Mouse (Mus musculus) heart, embryonic 13.5 days (tissue): ENCODE measurements at regions not wholly inside any gene's neighbourhood (a gene's known extent, or its start where the extent isn't known, plus 50 kb on each side); places are given as distances from the start of the nearest gene placed in this dataset.

Experiments
- ATAC-seq: fragments of 200-750 bp; cut with Nextera tagmentation; 2 replicates; pipeline ENCODE4 v1.8.0; 2017; ENCODE audit warnings: moderate TSS enrichment; ENCODE audit not compliant: insufficient number of reproducible peaks, low FRiP score, low TSS enrichment; ENCODE audit errors: extremely low read depth
- H3K27ac ChIP-seq: fragments of 300-500 bp; sonication (generic); replicated peaks from 2 replicates; pipeline ENCODE4 v1.5.1; 2015; ENCODE audit warnings: moderate library complexity, mild to moderate bottlenecking, inconsistent platforms
- H3K27me3 ChIP-seq: fragments of 300-500 bp; sonication (generic); replicated peaks from 2 replicates; pipeline ENCODE4 v1.6.1; 2015; ENCODE audit warnings: mild to moderate bottlenecking, inconsistent platforms
- H3K36me3 ChIP-seq: fragments of 300-500 bp; sonication (generic); 2 replicates; pipeline ENCODE4 v1.6.1; 2015; ENCODE audit warnings: mild to moderate bottlenecking, inconsistent platforms
- H3K4me1 ChIP-seq: fragments of 300-500 bp; sonication (generic); 2 replicates; pipeline ENCODE4 v1.6.1; 2015; ENCODE audit warnings: inconsistent platforms
- H3K4me2 ChIP-seq: fragments of 300-500 bp; sonication (generic); 2 replicates; pipeline ENCODE4 v1.6.1; 2015; ENCODE audit warnings: inconsistent platforms, mild to moderate bottlenecking, moderate library complexity
- H3K4me3 ChIP-seq: fragments of 300-500 bp; sonication (generic); 2 replicates; pipeline ENCODE4 v1.5.1; 2015; ENCODE audit warnings: moderate library complexity, mild to moderate bottlenecking, inconsistent platforms
- H3K9ac ChIP-seq: fragments of 300-500 bp; sonication (generic); 2 replicates; pipeline ENCODE4 v1.6.1; 2015; ENCODE audit warnings: inconsistent platforms, mild to moderate bottlenecking, moderate library complexity
- H3K9me3 ChIP-seq: fragments of 300-500 bp; sonication (generic); 2 replicates; pipeline ENCODE4 v1.6.1; 2016; ENCODE audit warnings: inconsistent platforms
- WGBS: fragments of 180-500 bp; shearing (Covaris S2); methylation state at CpG from one replicate; pipeline ENCODE4 v1.1.7; 2015; ENCODE audit warnings: mixed read lengths; 5-methylcytosine and 5-hydroxymethylcytosine counted together

DNA sequence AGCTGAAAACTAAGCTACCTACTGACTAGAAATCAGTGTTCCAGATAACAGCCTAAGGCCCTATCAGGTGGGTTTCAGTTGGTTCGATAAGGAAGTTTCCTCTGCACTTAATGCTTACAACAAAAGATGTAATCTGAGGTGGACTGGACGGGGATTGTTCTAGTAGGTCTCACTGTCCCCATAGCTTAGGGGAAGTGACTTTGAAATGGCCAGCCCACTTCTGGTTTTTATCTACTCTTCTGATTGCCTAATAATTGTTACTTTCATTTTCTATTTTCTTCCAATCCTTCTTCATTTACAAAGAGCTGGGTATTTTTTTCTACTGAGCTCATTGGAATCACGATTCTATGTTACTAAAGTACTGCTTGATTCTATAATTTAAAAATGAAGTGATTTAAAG, 59.3 kb upstream of the Lpar1 start:
- Histone ChIP-seq H3K27ac (no peak overlapping the region), H3K4me2 (no peak overlapping the region), H3K9me3 (peaks cover 4% of the 10 kb centered on the region; the same call in 1 of the 2 replicates), H3K36me3 (no peaks in the 10 kb centered on the region), H3K27me3 (no peaks in the 10 kb centered on the region), H3K4me1 (no peaks in the 10 kb centered on the region), H3K4me3 (no peak overlapping the region), H3K9ac (no peak overlapping the region)
- no peak for ATAC-seq
- 67% methylated on average over 3 of the region's 3 CpGs for WGBS

DNA sequence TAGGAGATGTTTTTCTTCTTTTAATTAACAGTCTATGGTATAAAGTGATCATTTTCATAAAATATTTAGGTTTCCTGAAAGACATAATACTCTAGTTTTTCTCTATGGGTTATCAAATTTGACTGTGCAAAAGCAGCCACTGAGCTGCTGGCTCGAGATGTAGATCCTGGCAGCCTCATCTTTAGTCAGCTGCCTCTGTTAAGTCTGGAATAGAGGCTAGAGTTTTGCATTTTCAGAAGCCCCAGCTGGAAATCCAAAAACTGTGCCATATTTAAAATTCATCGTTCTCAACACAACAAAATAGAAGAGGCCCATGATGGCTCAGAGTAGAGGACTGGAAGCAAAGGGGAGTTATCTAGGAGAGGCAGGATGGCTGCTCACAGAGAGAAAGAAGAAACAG, 53.8 kb upstream of the Lpar1 start:
- no peak overlapping the region for H3K4me3 ChIP-seq
- no peak overlapping the region for H3K9ac ChIP-seq
- H3K4me1 ChIP-seq: peaks cover 4% of the 10 kb centered on the region; the same call in 1 of the 2 replicates
- H3K9me3 ChIP-seq: peaks cover 4% of the 10 kb centered on the region; the same call in 1 of the 2 replicates
- H3K4me2 ChIP-seq: no peak overlapping the region
- WGBS: 74% methylated on average over 2 of the region's 2 CpGs
- no peak overlapping the region for H3K27ac ChIP-seq
- H3K27me3 ChIP-seq: no peaks in the 10 kb centered on the region
- H3K36me3 ChIP-seq: no peaks in the 10 kb centered on the region
- no peak for ATAC-seq

GRCm38 (mm10) chr4:58605941-58606340, 52.2 kb upstream of the Lpar1 start:
- Histone ChIP-seq H3K27ac (no peak overlapping the region), H3K4me3 (no peak overlapping the region), H3K9me3 (peaks cover 4% of the 10 kb centered on the region; the same call in 1 of the 2 replicates), H3K4me1 (peaks cover 4% of the 10 kb centered on the region; the same call in 1 of the 2 replicates), H3K9ac (no peak overlapping the region), H3K36me3 (no peaks in the 10 kb centered on the region), H3K27me3 (no peaks in the 10 kb centered on the region), H3K4me2 (no peak overlapping the region)
- 27% methylated on average over 3 of the region's 3 CpGs for WGBS
- no peak for ATAC-seq
